Mouse (Mus musculus) embryonic fibroblast, embryonic 13.5 days (primary cell): ENCODE results near the gene Asb1. TPM values are rescaled to one million over a fixed set of nuclear protein-coding genes. Genes with fewer than 3 reads are reported as not detected.

Experiments
- H3K27ac ChIP-seq: 2 replicates; pipeline ENCODE4 v1.5.1; 2012; ENCODE audit warnings: low read length, control low read depth, inconsistent platforms; ENCODE audit not compliant: insufficient read depth
- H3K4me1 ChIP-seq: 2 replicates; pipeline ENCODE4 v1.6.1; 2011; ENCODE audit warnings: low read length; ENCODE audit not compliant: control insufficient read depth, insufficient read depth
- H3K4me3 ChIP-seq: 2 replicates; pipeline ENCODE4 v1.5.1; 2011; ENCODE audit warnings: mild to moderate bottlenecking, control low read depth, low read length; ENCODE audit not compliant: insufficient read depth
- CTCF ChIP-seq: IDR thresholded peaks from 2 replicates; pipeline ENCODE4 v1.5.1; 2011; ENCODE audit warnings: mild to moderate bottlenecking, control low read depth, low read length, moderate library complexity, borderline replicate concordance; ENCODE audit not compliant: insufficient read depth
- POLR2A ChIP-seq: IDR thresholded peaks from 2 replicates; pipeline ENCODE4 v1.6.1; 2011; ENCODE audit warnings: low read depth, mild to moderate bottlenecking, control low read depth, low read length, moderate library complexity
- polyA plus RNA-seq: library from polyadenylated mRNA; stranded (reverse); fragments of >200 nt; gene quantifications from 2 replicates; pipeline ENCODE4 v1.2.4, GENCODE M21; 2011; ENCODE audit warnings: low read depth; ENCODE audit not compliant: missing spikeins, insufficient read length

The Asb1 gene
- polyA plus RNA-seq, 1 experiment, result 8.2 TPM

GRCm38 (mm10) chr1:91601362-91602096 is 61.2 kb downstream of the Asb1 start:
- TF ChIP-seq CTCF, result no peak
- no peak for TF ChIP-seq POLR2A
- Histone ChIP-seq H3K27ac (no peak overlapping the region), H3K4me3 (no peak overlapping the region), H3K4me1 (no peaks in the 10 kb centered on the region)

GRCm38 (mm10) chr1:91605632-91606031 is 65.3 kb downstream of the Asb1 start:
- TF ChIP-seq CTCF (no peak), POLR2A (no peak)
- Histone ChIP-seq H3K4me1 (no peaks in the 10 kb centered on the region), H3K4me3 (no peak overlapping the region), H3K27ac (no peak overlapping the region)

GRCm38 (mm10) chr1:91606701-91607100 is 66.4 kb downstream of the Asb1 start:
- TF ChIP-seq CTCF (no peak), POLR2A (no peak)
- no peak overlapping the region for H3K4me3 ChIP-seq
- H3K27ac ChIP-seq, result no peak overlapping the region
- H3K4me1 ChIP-seq, result no peaks in the 10 kb centered on the region

GRCm38 (mm10) chr1:91607141-91607540 is 66.8 kb downstream of the Asb1 start:
- Histone ChIP-seq H3K27ac (no peak overlapping the region), H3K4me3 (no peak overlapping the region), H3K4me1 (no peaks in the 10 kb centered on the region)
- TF ChIP-seq POLR2A (no peak), CTCF (no peak)

Other genes starting within 250 kb of the Asb1 start
- gene Scly, start 242.2 kb upstream of the Asb1 start, polyA plus RNA-seq, result 6.4 and 8.7 TPM in 2 replicates
- gene Espnl, start 218.5 kb upstream of the Asb1 start, polyA plus RNA-seq, result not detected in 2 replicates
- gene Klhl30, start 189.5 kb upstream of the Asb1 start, polyA plus RNA-seq, result 0.23 and 0.58 TPM in 2 replicates
- 6.1 and 10.8 TPM in 2 replicates for gene Erfe, start 174.1 kb upstream of the Asb1 start, polyA plus RNA-seq
- gene Ilkap, start 141.7 kb upstream of the Asb1 start, polyA plus RNA-seq, result 64.5 and 66.5 TPM in 2 replicates
- gene Hes6, start 126.5 kb upstream of the Asb1 start, polyA plus RNA-seq, result 9.2 and 9.9 TPM in 2 replicates
- 2.5 and 7.4 TPM in 2 replicates for gene Per2, start 81.2 kb upstream of the Asb1 start, polyA plus RNA-seq
- 8.0 and 8.8 TPM in 2 replicates for gene Traf3ip1, start 45.9 kb upstream of the Asb1 start, polyA plus RNA-seq